Mouse (Mus musculus) urinary bladder, adult 18-20 months (tissue): ENCODE data around the gene Klhl30.
A peak's percentile ranks its signal among the peaks of the same experiment; 100 is the strongest.

Source experiments
- DNase-seq, 2 experiments: peaks; one replicate each; pipeline ENCODE4 v3.0.0; 2022; ENCODE audit warnings: low spot score in 2 of 2, mixed read lengths in 2 of 2

Klhl30 gene

GRCm38 (mm10) chr1:91364822-91365644 lies 14.2 kb downstream of the Klhl30 start:
- DNase-seq: no peak

GRCm38 (mm10) chr1:91365816-91366214 lies 15.0 kb downstream of the Klhl30 start:
- no peak for DNase-seq

- peak; percentile 30 to 71 for DNase-seq
These were observed 15.6 kb downstream of the Klhl30 start, which contains the start of gene Erfe for GRCm38 (mm10) chr1:91366215-91367108. Erfe (plus strand) TSS chr1:91366430.

- DNase-seq: no peak
These were observed 16.5 kb downstream of the Klhl30 start for GRCm38 (mm10) chr1:91367295-91367694.

GRCm38 (mm10) chr1:91369408-91369807 lies 18.6 kb downstream of the Klhl30 start:
- DNase-seq: no peak

- DNase-seq: no peak
These were observed 19.2 kb downstream of the Klhl30 start for GRCm38 (mm10) chr1:91370055-91370454.

- no peak for DNase-seq
These were observed 22.6 kb downstream of the Klhl30 start for GRCm38 (mm10) chr1:91373414-91373835.

GRCm38 (mm10) chr1:91380453-91381090 lies 29.8 kb downstream of the Klhl30 start:
- DNase-seq: peak; percentile 37 to 64

GRCm38 (mm10) chr1:91381091-91381471 lies 30.3 kb downstream of the Klhl30 start:
- no peak for DNase-seq

GRCm38 (mm10) chr1:91390369-91390768 lies 39.6 kb downstream of the Klhl30 start:
- DNase-seq: no peak

- DNase-seq: peak in 1 of 2 experiments; percentile 15
These were observed 47.1 kb downstream of the Klhl30 start for GRCm38 (mm10) chr1:91397927-91398259.

GRCm38 (mm10) chr1:91398260-91399062 lies 47.6 kb downstream of the Klhl30 start, which contains the start of gene Ilkap:
Ilkap (minus strand) TSS chr1:91398815.
- peak; percentile 70 to 78 for DNase-seq

GRCm38 (mm10) chr1:91404976-91405375 lies 54.2 kb downstream of the Klhl30 start:
- DNase-seq: no peak

- DNase-seq: no peak
These were observed 54.8 kb downstream of the Klhl30 start for GRCm38 (mm10) chr1:91405406-91406169.

- no peak for DNase-seq
These were observed 57.0 kb downstream of the Klhl30 start for GRCm38 (mm10) chr1:91407819-91408218.

GRCm38 (mm10) chr1:91411631-91412285 lies 60.9 kb downstream of the Klhl30 start:
- no peak for DNase-seq
